Mouse (Mus musculus) hindbrain, postnatal 0 days (tissue): ENCODE measurements around the gene Cdk5r2. TPM values are rescaled to one million over a fixed set of nuclear protein-coding genes. Genes with fewer than 3 reads are reported as not detected.
A peak's percentile ranks its signal among the peaks of the same experiment; 100 is the strongest.

Experiments
- ATAC-seq: fragments of 200-750 bp; cut with Nextera tagmentation; 2 replicates; pipeline ENCODE4 v1.8.0; 2017; ENCODE audit warnings: mild to moderate bottlenecking, moderate TSS enrichment, moderate library complexity
- DNase-seq: peaks from one replicate; pipeline ENCODE4 v3.0.0-alpha.2; 2015; ENCODE audit warnings: low spot score
- H3K27ac ChIP-seq: fragments of 300-500 bp; sonication (generic); 2 replicates; pipeline ENCODE4 v1.5.1; 2014; ENCODE audit warnings: mild to moderate bottlenecking
- H3K27me3 ChIP-seq: fragments of 300-500 bp; sonication (generic); 2 replicates; pipeline ENCODE4 v1.6.1; 2014; ENCODE audit warnings: low read length, mixed read lengths; ENCODE audit not compliant: insufficient read depth
- H3K36me3 ChIP-seq: fragments of 300-500 bp; sonication (generic); 2 replicates; pipeline ENCODE4 v1.6.1; 2014; ENCODE audit warnings: low read length, mixed read lengths; ENCODE audit not compliant: insufficient read depth
- H3K4me1 ChIP-seq: fragments of 300-500 bp; sonication (generic); 2 replicates; pipeline ENCODE4 v1.6.1; 2014; ENCODE audit warnings: antibody characterized with exemption, low read length, mixed read lengths; ENCODE audit not compliant: insufficient read depth
- H3K4me2 ChIP-seq: fragments of 300-500 bp; sonication (generic); 2 replicates; pipeline ENCODE4 v1.6.1; 2014; ENCODE audit warnings: low read depth, mild to moderate bottlenecking, low read length, moderate library complexity, mixed read lengths
- H3K4me3 ChIP-seq: fragments of 300-500 bp; sonication (generic); 2 replicates; pipeline ENCODE4 v1.5.1; 2014; ENCODE audit warnings: low read length
- H3K9ac ChIP-seq: fragments of 300-500 bp; sonication (generic); replicated peaks from 2 replicates; pipeline ENCODE4 v1.6.1; 2014; ENCODE audit warnings: mild to moderate bottlenecking, low read length, moderate library complexity, mixed read lengths
- H3K9me3 ChIP-seq: fragments of 300-500 bp; sonication (generic); 2 replicates; pipeline ENCODE4 v1.6.1; 2016; ENCODE audit warnings: low read length, mixed read lengths
- CTCF ChIP-seq: IDR thresholded peaks from 2 replicates; pipeline ENCODE4 v1.5.1; 2016; ENCODE audit warnings: antibody characterized with exemption, control low read depth, low read depth
- WGBS: fragments of 180-500 bp; shearing (Covaris S2); extraction: QIAGEN DNeasy Blood & Tissue Kit; methylation state at CpG from one replicate; pipeline ENCODE4 v1.1.7; 2014; 5-methylcytosine and 5-hydroxymethylcytosine counted together
- polyA plus RNA-seq: library from polyadenylated mRNA; unstranded; fragments of >200 nt; fragmentation: Nextera tagmentation; extraction: Ambion mirVana; gene quantifications from 2 replicates; pipeline ENCODE4 v1.2.1, GENCODE M21; 2015
- total RNA-seq: library from RNA; depleted of rRNA; stranded (reverse); fragments of >200 nt; gene quantifications from 2 replicates; pipeline ENCODE4 v1.2.3, GENCODE M21; 2014; rRNA removed

Cdk5r2 gene
- 59.2 and 75.3 TPM in 2 replicates for total RNA-seq
- 12.3 and 13.6 TPM in 2 replicates for polyA plus RNA-seq

DNA sequence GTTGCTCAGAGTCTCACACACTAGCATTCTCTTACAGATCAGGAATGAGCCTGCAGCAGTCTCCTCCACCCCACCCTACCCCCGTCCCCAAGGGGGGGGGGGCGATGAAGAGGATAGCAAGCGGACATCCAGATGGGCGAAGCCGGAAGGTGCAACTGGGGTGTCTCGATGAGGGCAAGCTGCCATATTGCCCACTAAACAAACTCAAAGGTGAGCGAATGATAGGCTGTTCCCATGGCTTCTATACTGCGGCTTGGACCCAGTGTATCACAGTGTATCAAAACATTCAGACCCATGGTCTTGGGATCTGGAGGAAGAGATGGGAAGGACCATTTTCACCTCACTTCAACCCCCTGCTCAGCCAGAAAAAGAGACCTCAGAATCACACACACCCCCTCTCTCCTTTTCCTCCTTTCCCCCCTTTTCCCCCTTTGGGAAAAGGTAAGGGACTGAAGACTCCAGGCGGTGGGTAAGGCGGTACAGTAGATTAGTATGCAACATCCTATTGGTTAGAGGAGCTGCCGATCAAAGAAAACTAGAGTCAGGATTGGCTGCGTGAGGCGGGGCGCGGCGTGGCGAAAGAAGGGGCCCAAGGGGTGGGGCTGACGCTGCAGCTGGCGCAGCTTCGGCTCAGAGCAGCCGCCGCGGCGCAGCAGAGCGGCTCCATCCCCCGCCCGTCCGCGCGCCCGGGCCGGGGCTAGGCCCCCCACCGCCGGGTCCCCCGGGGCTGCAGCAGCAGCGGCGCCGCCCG lies at the start of gene Cdk5r2:
TSS of gene Cdk5r2 (plus strand) at position 629 of the 751 bp plus-strand sequence.
- TF ChIP-seq CTCF, result no peak
- ATAC-seq, result peak; percentile 88
- Histone ChIP-seq H3K9ac (peak within 1 kb of the TSS; percentile 95), H3K27me3 (no peaks in the 10 kb centered on the region), H3K27ac (peak within 1 kb of the TSS; percentile 90), H3K9me3 (no peaks in the 10 kb centered on the region), H3K4me3 (peak within 1 kb of the TSS; percentile 92), H3K4me1 (peaks cover 7% of the 10 kb centered on the region), H3K4me2 (peak within 1 kb of the TSS; percentile 85), H3K36me3 (no peaks in the 10 kb centered on the region)
- 6% methylated on average over 24 of the region's 39 CpGs for WGBS
- peak; percentile 97 for DNase-seq

DNA sequence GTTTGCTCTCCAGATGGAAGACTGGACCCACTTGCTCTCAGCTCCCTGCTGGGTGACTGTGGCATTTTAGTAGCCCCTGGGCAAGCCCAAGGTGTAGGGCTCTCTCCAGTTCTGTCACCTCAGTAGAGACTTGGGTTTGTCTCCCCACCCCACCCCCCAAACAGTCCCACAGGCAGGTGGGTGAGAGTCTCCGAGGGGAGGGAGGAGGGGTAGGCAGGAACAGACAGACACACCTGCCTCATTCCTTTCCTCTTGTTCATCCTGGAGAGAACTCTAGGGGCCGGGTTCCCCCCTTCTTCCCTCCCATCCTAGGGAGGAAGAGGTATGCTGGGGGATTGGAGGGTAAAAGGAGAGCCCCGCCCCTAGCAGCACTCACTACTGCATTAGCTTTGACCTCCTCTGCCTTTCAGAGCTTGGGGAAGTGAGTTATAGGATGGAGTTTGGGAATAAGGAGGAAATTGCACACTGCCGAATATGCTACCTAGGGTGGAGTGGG lies 49.3 kb upstream of the Cdk5r2 start:
- Histone ChIP-seq H3K4me2 (no peak overlapping the region), H3K9ac (no peak overlapping the region), H3K36me3 (no peaks in the 10 kb centered on the region), H3K27me3 (peaks cover 36% of the 10 kb centered on the region), H3K4me1 (peaks cover 14% of the 10 kb centered on the region; the same call in 1 of the 2 replicates), H3K27ac (no peak overlapping the region), H3K4me3 (no peak overlapping the region), H3K9me3 (no peaks in the 10 kb centered on the region)
- TF ChIP-seq CTCF, result no peak
- DNase-seq (no peak), ATAC-seq (no peak)
- WGBS, result 23% methylated on average over 4 of the region's 4 CpGs

DNA sequence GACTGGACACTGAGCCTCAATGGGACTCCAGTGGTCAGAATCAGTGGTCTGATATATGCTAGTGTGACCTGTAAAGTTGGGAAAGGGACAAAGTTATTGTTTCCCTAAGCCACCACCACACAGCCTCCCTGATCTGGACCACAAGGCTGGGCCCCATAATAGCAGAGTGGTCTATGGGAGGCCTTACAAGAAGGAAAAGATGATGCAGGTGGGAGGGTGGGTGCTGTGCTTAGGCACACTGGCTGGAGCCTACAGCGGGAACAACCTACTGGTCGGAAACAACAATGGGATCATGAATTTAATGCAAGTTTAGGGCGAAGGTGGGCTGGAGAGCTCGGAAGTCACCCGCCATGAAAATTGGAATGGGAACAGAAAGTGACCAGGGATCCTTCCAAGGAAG lies 48.9 kb upstream of the Cdk5r2 start:
- Histone ChIP-seq H3K9me3 (no peaks in the 10 kb centered on the region), H3K9ac (no peak overlapping the region), H3K36me3 (no peaks in the 10 kb centered on the region), H3K4me1 (peaks cover 14% of the 10 kb centered on the region; the same call in 1 of the 2 replicates), H3K4me3 (no peak overlapping the region), H3K4me2 (peak overlapping the region; percentile 63; the same call in 1 of the 2 replicates), H3K27ac (no peak overlapping the region), H3K27me3 (peaks cover 31% of the 10 kb centered on the region)
- DNase-seq (no peak), ATAC-seq (no peak)
- WGBS, result 17% methylated on average over 5 of the region's 5 CpGs
- no peak for TF ChIP-seq CTCF

DNA sequence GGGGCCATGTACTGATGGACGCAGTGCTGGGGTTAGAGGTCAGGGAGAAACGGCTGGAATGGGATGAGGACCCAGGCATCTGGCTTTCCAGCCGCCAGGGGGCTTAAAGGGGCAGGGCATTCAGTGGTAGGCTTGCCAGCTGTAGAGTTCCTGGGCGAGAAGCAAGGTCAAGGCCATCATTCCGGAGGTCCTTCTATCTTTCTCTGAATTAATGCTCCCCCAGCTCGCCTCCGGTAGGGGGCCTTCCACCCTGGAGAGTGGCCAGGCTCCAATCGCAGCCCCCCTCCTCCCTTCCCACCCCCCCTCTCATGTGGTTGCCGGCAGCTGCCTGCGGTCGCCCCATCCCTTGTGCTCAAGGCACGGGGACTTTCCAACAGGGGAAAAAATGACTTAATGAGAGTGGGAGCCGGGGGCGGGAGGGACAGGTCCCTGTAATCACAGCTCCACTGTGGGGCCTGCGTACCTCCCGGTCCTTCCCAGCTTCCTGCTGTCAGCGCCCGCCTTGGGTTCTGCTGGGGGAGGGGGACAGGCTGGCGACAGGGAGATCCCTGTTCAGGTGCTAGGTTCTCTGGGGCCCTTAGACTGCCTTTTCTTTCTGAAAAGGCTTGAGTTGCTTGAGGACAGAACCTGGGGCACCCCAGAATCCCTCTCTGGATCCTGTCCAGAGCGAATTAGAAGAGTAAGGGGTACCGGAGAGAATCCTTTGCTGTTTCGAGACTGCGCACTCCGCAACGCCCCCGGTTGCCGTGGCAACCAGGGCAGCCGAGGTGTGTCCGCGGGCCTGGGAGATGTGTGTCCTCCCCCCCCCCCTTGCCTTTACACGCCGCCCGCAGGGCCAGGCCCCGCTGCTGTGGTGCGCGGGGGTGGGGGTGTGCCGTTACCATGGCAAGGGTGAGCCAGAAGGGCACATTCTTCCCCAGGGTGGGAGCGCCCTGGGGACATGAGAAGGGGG lies 48.1 kb upstream of the Cdk5r2 start:
- peak; percentile 62 for TF ChIP-seq CTCF
- ATAC-seq (peak; percentile 43; the same call in 1 of the 2 replicates), DNase-seq (peak; percentile 76)
- H3K4me3 ChIP-seq, result peak overlapping the region; percentile 35
- H3K9ac ChIP-seq, result peak overlapping the region; percentile 43
- H3K4me1 ChIP-seq, result peaks cover 14% of the 10 kb centered on the region; the same call in 1 of the 2 replicates
- under 1% methylated on average over 37 of the region's 38 CpGs for WGBS
- H3K27me3 ChIP-seq, result peaks cover 26% of the 10 kb centered on the region
- no peaks in the 10 kb centered on the region for H3K9me3 ChIP-seq
- peak overlapping the region; percentile 63 for H3K4me2 ChIP-seq
- peak overlapping the region; percentile 32; the same call in 1 of the 2 replicates for H3K27ac ChIP-seq
- no peaks in the 10 kb centered on the region for H3K36me3 ChIP-seq

DNA sequence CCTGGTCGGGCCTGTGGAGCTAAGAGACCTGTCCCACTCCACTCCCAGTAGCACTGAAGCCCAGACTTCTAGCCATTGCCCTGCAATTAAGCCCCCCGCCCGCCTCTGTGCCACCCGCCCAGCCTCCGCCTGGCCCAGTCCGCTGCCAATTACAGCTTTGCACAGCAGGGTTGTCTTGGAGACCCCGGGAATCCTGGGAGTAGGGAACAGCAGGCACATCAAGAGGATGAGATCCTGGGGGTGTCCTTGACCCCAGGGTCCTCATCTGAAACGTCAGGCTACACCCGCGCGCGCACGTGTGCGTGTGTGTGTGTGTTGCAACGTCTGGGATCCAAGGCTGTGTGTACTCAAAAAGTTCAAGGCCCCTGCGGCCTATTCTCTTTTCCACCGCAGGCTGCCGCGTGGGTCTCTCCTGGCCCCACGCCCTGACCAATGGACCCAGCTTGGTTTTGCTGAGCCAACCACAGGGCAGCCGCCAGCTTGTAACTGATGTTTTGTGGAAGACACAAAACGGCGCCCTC lies 47.1 kb upstream of the Cdk5r2 start:
- H3K9ac ChIP-seq, result 0 out of 2 replicates have a peak overlapping the region, but pooled peaks have one; percentile 43
- H3K4me2 ChIP-seq, result peak overlapping the region; percentile 63
- WGBS, result 3% methylated on average over 23 of the region's 23 CpGs
- ATAC-seq (peak; percentile 43), DNase-seq (peak; percentile 39)
- peaks cover 14% of the 10 kb centered on the region; the same call in 1 of the 2 replicates for H3K4me1 ChIP-seq
- no peaks in the 10 kb centered on the region for H3K9me3 ChIP-seq
- peak overlapping the region; percentile 35 for H3K4me3 ChIP-seq
- H3K27me3 ChIP-seq, result peaks cover 16% of the 10 kb centered on the region; the same call in 1 of the 2 replicates
- H3K27ac ChIP-seq, result peak overlapping the region; percentile 32; the same call in 1 of the 2 replicates
- no peak for TF ChIP-seq CTCF
- no peaks in the 10 kb centered on the region for H3K36me3 ChIP-seq

DNA sequence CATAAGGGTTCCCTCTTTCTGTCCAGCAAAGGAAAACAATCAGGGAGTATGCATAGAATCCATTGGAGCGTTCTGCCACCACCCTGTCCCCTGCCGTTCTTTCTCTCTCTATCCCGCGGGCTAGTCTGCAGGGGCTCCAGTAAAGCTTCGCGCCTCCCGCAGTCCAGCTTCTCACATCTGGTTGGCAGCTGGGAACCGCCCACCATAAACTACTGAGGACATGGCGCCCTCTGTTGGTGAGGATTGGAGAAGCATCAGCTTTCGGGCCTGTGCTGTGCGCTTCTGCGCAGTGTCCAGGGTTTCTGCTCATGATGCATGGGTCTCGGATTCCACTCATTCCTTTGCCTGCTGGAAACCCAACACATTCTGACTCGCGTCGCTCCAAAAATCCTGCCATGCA lies 46.7 kb upstream of the Cdk5r2 start:
- under 1% methylated on average over 16 of the region's 16 CpGs for WGBS
- TF ChIP-seq CTCF, result peak; percentile 95
- Histone ChIP-seq H3K27me3 (peaks cover 16% of the 10 kb centered on the region; the same call in 1 of the 2 replicates), H3K9ac (peak overlapping the region; percentile 35; the same call in 1 of the 2 replicates), H3K4me3 (peak overlapping the region; percentile 35), H3K4me1 (peaks cover 14% of the 10 kb centered on the region; the same call in 1 of the 2 replicates), H3K4me2 (peak overlapping the region; percentile 63), H3K9me3 (no peaks in the 10 kb centered on the region), H3K27ac (0 out of 2 replicates have a peak overlapping the region, but pooled peaks have one; percentile 32), H3K36me3 (no peaks in the 10 kb centered on the region)
- DNase-seq, result peak; percentile 96
- peak; percentile 82 for ATAC-seq
